Mouse (Mus musculus): Measurements from ENCODE around the gene Klhl42.
A peak's percentile ranks its signal among the peaks of the same experiment; 100 is the strongest.

The Klhl42 gene

DNA sequence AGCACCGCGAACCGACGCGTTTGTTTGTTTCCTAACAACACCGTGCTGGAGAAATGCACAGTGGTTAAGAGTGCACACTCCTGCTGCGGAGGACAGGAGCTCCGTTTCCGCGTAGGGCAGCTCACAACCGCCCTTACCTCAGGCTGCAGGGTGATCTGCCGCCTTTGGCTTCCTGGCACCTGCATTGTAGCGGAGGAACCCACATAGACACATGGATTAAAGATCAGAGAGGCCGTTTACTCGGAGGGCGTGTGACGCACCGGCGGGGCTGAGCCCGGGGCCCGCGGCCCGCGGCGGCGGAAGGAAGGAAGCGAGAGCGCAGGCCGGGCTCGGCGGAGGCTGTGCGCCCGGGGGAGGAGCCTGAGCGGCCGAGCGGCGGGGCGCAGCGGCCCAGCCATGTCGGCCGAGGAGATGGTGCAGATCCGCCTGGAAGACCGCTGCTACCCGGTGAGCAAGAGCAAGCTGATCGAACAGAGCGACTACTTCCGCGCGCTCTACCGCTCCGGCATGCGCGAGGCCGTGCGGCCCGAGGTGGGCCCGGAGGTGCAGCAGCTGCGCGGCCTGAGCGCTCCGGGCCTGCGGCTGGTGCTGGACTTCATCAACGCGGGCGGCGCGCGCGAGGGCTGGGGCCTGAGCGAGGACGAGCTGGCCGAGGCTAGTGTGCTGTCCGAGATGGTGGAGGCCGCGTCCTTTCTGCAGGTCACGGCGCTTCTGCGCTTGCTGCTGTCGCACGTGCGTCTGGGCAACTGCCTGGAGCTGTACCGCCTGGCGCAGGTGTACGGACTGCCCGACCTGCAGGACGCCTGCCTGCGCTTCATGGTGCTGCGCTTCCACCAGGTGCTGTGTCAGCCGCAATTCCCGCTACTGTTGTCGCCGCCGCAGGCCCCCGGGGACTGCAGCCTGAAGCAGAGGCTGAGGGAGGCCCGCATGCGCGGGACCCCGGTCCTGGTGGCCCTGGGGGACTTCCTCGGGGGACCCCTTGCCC lies at the start of gene Klhl42:
Gene Klhl42 (plus strand): TSS at position 244 of the 985 bp plus-strand sequence.
- peak; percentile 79 for DNase-seq (ENCODE audit: low read depth)

GRCm38 (mm10) chr6:147042291-147043290 lies 48.6 kb upstream of the Klhl42 start, which contains the start of gene Mrps35:
Gene Mrps35, plus strand, starts transcription at chr6:147042764.
- peak; percentile 94 for DNase-seq (ENCODE audit: low read depth)

GRCm38 (mm10) chr6:147043633-147044032 lies 47.5 kb upstream of the Klhl42 start:
- DNase-seq (ENCODE audit: low read depth) = peak; percentile 74

GRCm38 (mm10) chr6:147049239-147049805 lies 41.9 kb upstream of the Klhl42 start:
- no peak for DNase-seq (ENCODE audit: low read depth)

GRCm38 (mm10) chr6:147051666-147052065 lies 39.5 kb upstream of the Klhl42 start:
- peak; percentile 83 for DNase-seq (ENCODE audit: low read depth)

- peak; percentile 57 for DNase-seq (ENCODE audit: low read depth)
These were observed 38.7 kb upstream of the Klhl42 start for GRCm38 (mm10) chr6:147052440-147052839.

- no peak for DNase-seq (ENCODE audit: low read depth)
These were observed 37.2 kb upstream of the Klhl42 start for GRCm38 (mm10) chr6:147053785-147054646.

DNA sequence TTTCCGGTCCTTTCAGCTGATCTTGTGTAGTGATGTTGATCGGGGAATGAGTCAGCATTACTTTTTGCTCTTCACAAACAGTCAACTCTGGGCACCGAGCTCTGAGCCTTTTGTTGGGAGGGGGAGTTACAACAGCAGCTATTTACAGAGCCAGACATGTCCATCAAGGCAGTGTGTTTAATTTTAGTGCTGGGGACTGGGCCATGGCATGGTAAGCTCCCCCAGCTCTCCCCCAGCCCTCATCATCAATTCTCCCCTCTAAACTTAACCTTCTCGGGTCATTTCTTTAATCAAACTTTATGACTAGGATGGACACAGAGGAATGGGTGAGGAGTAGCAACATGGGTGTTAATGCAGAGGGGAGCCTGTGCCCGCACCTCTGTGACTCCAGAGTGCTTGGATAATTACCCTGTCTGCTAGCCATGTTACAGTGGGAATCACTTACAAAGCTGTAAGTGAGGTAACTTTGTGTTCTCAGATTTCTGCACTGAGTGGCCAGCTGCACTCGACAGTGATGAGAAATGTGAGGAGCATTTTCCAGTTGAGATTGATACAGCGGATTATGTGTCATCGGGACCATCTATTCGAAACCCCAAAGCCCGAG lies 35.7 kb upstream of the Klhl42 start:
- peak; percentile 75 for DNase-seq (ENCODE audit: low read depth)

- DNase-seq (ENCODE audit: low read depth) = peak; percentile 29
These were observed 31.9 kb upstream of the Klhl42 start for GRCm38 (mm10) chr6:147059326-147059725.

DNA sequence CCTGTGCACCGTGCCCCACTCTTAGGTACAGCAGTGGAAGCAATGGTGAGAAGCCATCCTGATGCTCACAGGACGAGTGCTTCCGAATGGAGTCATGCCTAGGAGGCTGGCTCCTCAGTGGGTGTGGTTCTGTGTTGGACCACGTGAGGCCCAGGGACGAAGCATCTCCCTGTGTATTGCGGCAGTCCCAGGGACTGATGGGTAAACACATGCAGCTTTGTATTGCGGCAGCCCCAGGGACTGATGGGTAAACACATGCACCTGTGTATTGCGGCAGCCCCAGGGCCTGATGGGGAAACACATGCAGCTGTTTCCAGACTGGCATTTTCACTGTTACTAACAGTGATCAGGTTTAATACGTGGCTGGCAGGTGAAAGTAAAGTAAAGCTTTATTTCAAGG lies 29.5 kb upstream of the Klhl42 start:
- no peak for DNase-seq (ENCODE audit: low read depth)

GRCm38 (mm10) chr6:147062034-147062433 lies 29.1 kb upstream of the Klhl42 start:
- no peak for DNase-seq (ENCODE audit: low read depth)

GRCm38 (mm10) chr6:147062694-147063093 lies 28.5 kb upstream of the Klhl42 start:
- no peak for DNase-seq (ENCODE audit: low read depth)

- no peak for DNase-seq (ENCODE audit: low read depth)
These were observed 26.8 kb upstream of the Klhl42 start for GRCm38 (mm10) chr6:147064226-147064943.

DNA sequence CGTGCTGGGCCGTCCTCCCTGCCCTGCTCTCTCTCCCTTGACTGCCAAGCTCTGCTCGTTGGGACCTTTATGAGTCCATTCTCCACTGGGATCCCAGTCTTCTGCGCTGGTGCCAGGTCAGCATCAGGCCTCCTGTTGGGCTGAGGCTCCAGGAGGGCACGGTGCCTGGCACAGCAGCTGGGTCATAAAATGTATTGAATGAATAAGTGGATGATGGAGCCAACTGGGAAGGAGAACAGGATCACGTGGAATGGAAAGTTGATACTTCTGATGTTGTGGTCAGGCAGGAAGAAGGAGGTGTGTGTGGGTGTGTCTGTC lies 26.3 kb upstream of the Klhl42 start:
- no peak for DNase-seq (ENCODE audit: low read depth)

GRCm38 (mm10) chr6:147075808-147076387 lies 15.3 kb upstream of the Klhl42 start:
- no peak for DNase-seq (ENCODE audit: low read depth)

- DNase-seq (ENCODE audit: low read depth) = no peak
These were observed 14.3 kb upstream of the Klhl42 start for GRCm38 (mm10) chr6:147076878-147077277.

DNA sequence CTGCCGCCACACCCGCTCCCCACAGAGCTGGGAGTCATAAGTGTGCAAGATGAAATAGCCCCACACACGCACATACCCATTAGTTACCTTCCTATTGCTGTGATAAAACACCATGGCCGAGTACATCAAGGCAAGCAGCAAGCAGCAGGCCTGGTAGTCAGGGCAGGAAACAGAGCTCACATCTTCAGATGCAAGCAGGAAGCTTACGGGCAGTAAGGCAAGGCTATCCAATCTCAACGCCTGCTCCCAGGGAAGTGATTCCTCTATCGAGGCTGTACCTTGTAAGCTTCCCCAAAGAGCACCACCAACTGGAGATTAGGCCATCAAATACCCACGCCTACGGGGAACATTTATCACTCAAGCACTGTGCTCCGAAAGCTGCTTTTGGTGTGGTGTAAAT lies 11.3 kb upstream of the Klhl42 start:
- DNase-seq (ENCODE audit: low read depth) = no peak

- DNase-seq (ENCODE audit: low read depth) = no peak
These were observed 5.7 kb upstream of the Klhl42 start for GRCm38 (mm10) chr6:147085398-147086040.

DNA sequence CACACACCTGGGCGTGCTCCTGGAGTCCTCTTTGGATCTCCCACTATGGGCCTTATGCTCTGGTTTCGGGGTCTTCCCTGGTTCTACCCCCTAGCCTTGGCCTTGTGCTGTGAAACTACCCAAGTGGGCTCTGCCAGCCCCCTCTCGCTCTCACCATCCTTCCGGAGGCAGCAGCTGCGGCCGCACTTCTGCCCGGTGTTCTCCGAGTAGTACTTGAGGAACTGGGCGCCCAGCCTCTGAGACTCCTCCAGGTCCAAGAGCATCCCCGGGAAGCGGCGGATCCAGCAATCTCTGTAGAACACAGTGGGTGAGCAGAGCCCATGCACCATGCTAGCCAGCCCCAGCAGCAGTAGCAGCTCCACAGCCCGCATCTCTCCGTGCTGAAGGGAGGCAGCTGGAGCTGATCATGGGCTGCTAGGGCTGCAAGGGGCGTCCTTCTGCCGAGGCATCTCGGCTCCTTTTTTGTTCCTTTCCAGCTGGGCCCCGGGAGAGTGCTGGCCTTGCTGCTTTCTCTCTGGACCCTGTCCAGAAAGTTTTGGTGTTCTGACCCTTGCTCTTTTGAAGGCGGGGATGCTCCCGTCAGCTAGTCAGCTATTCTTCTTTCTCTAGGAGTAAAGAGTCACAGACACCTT lies 4.5 kb upstream of the Klhl42 start, which contains the start of gene Mansc4:
Gene Mansc4 (minus strand): TSS at position 439 of the 632 bp plus-strand sequence.
- DNase-seq (ENCODE audit: low read depth) = no peak

All from 416B (cell line).